Mouse (Mus musculus) hindbrain, postnatal 0 days (tissue): Measurements from ENCODE around the gene Tmprss13. TPM values are rescaled to one million over a fixed set of nuclear protein-coding genes. Genes with fewer than 3 reads are reported as not detected.
A peak's percentile ranks its signal among the peaks of the same experiment; 100 is the strongest.

Experiments used
- ATAC-seq: fragments of 200-750 bp; cut with Nextera tagmentation; 2 replicates; pipeline ENCODE4 v1.8.0; 2017; ENCODE audit warnings: mild to moderate bottlenecking, moderate TSS enrichment, moderate library complexity
- DNase-seq: peaks from one replicate; pipeline ENCODE4 v3.0.0-alpha.2; 2015; ENCODE audit warnings: low spot score
- H3K27ac ChIP-seq: fragments of 300-500 bp; sonication (generic); 2 replicates; pipeline ENCODE4 v1.5.1; 2014; ENCODE audit warnings: mild to moderate bottlenecking
- H3K27me3 ChIP-seq: fragments of 300-500 bp; sonication (generic); 2 replicates; pipeline ENCODE4 v1.6.1; 2014; ENCODE audit warnings: low read length, mixed read lengths; ENCODE audit not compliant: insufficient read depth
- H3K36me3 ChIP-seq: fragments of 300-500 bp; sonication (generic); 2 replicates; pipeline ENCODE4 v1.6.1; 2014; ENCODE audit warnings: low read length, mixed read lengths; ENCODE audit not compliant: insufficient read depth
- H3K4me1 ChIP-seq: fragments of 300-500 bp; sonication (generic); 2 replicates; pipeline ENCODE4 v1.6.1; 2014; ENCODE audit warnings: antibody characterized with exemption, low read length, mixed read lengths; ENCODE audit not compliant: insufficient read depth
- H3K4me2 ChIP-seq: fragments of 300-500 bp; sonication (generic); 2 replicates; pipeline ENCODE4 v1.6.1; 2014; ENCODE audit warnings: low read depth, mild to moderate bottlenecking, low read length, moderate library complexity, mixed read lengths
- H3K4me3 ChIP-seq: fragments of 300-500 bp; sonication (generic); 2 replicates; pipeline ENCODE4 v1.5.1; 2014; ENCODE audit warnings: low read length
- H3K9ac ChIP-seq: fragments of 300-500 bp; sonication (generic); replicated peaks from 2 replicates; pipeline ENCODE4 v1.6.1; 2014; ENCODE audit warnings: mild to moderate bottlenecking, low read length, moderate library complexity, mixed read lengths
- H3K9me3 ChIP-seq: fragments of 300-500 bp; sonication (generic); 2 replicates; pipeline ENCODE4 v1.6.1; 2016; ENCODE audit warnings: low read length, mixed read lengths
- CTCF ChIP-seq: IDR thresholded peaks from 2 replicates; pipeline ENCODE4 v1.5.1; 2016; ENCODE audit warnings: antibody characterized with exemption, control low read depth, low read depth
- whole genome bisulfite sequencing: fragments of 180-500 bp; shearing (Covaris S2); extraction: QIAGEN DNeasy Blood & Tissue Kit; methylation state at CpG from one replicate; pipeline ENCODE4 v1.1.7; 2014; 5-methylcytosine and 5-hydroxymethylcytosine counted together
- polyA plus RNA-seq: library from polyadenylated mRNA; unstranded; fragments of >200 nt; fragmentation: Nextera tagmentation; extraction: Ambion mirVana; gene quantifications from 2 replicates; pipeline ENCODE4 v1.2.1, GENCODE M21; 2015
- total RNA-seq: library from RNA; depleted of rRNA; stranded (reverse); fragments of >200 nt; gene quantifications from 2 replicates; pipeline ENCODE4 v1.2.3, GENCODE M21; 2014

The Tmprss13 gene
- total and polyA plus RNA-seq, 2 experiments from 2014 or later = not detected

DNA sequence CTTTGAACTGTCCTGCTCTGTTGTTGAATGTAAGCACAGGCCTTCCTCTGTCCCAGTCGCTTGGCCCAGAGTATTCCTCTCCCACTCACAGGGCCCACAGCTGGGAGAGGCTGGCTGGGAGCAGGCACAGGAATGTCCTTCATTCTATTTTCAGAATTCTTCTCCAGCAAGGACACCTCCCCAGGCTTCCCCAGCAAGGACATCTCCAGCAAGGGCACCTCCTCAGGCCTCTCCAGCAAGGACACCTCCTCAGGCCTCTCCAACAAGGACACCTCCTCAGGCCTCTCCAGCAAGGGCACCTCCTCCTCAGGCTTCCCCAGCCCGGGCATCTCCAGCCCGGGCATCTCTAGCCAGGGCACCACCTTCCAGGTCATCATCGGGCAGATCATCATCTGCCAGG is 9.4 kb downstream of the Tmprss13 start:
- Histone ChIP-seq H3K4me2 (no peak overlapping the region), H3K9me3 (no peaks in the 10 kb centered on the region), H3K4me3 (no peak overlapping the region), H3K27ac (no peak overlapping the region), H3K36me3 (no peaks in the 10 kb centered on the region), H3K9ac (no peak overlapping the region), H3K4me1 (no peaks in the 10 kb centered on the region), H3K27me3 (no peaks in the 10 kb centered on the region)
- DNase-seq (no peak), ATAC-seq (no peak)
- WGBS = 85% methylated on average over 4 of the region's 4 CpGs
- TF ChIP-seq CTCF = no peak

DNA sequence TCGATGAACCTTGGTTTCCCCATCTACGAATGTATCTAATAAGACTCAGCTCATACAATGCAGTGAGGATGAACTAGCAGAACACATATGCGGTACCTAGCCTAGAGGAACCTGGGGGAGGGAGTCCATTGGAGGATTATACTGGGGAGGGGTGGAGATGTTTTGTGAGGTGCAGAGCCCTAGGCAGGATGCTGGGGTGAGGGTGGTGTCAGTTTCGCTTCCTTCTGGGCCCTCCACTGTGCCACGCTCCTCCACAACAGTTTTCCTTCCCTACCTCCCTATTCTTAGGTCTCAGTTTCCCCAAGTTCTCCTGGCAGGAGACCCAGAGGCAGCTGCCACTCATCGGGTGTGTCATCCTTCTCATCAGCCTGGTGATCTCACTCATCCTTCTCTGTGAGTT is 10.7 kb downstream of the Tmprss13 start:
- Histone ChIP-seq H3K9ac (no peak overlapping the region), H3K9me3 (no peaks in the 10 kb centered on the region), H3K27ac (no peak overlapping the region), H3K4me3 (no peak overlapping the region), H3K4me1 (no peaks in the 10 kb centered on the region), H3K27me3 (no peaks in the 10 kb centered on the region), H3K4me2 (no peak overlapping the region), H3K36me3 (no peaks in the 10 kb centered on the region)
- TF ChIP-seq CTCF = no peak
- 93% methylated on average over 6 of the region's 6 CpGs for WGBS
- DNase-seq = no peak
- no peak for ATAC-seq

DNA sequence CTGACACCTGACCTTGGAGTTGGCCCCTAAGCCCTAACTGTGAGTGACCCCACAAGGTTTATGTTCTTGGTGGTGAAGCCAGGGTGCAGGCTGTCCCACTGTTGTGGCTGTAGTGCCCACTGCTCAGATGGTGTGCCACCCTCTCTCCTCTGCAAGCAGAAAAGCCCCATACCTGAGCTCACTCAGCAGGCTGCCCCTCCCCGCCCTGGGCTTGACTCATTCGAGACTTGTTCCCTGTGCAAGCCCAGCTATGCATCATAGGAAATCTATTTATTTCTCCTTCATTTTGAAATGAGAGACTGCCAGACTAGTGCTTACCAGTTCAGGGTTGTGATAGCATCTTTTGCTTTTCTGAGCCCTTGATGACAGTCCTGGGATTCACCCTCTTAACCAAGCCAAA is 18.5 kb downstream of the Tmprss13 start:
- Histone ChIP-seq H3K9ac (no peak overlapping the region), H3K4me3 (no peak overlapping the region), H3K9me3 (no peaks in the 10 kb centered on the region), H3K4me1 (no peaks in the 10 kb centered on the region), H3K36me3 (no peaks in the 10 kb centered on the region), H3K4me2 (no peak overlapping the region), H3K27me3 (no peaks in the 10 kb centered on the region), H3K27ac (no peak overlapping the region)
- DNase-seq = no peak
- TF ChIP-seq CTCF = no peak
- WGBS = 76% methylated on average over 2 of the region's 2 CpGs
- no peak for ATAC-seq

DNA sequence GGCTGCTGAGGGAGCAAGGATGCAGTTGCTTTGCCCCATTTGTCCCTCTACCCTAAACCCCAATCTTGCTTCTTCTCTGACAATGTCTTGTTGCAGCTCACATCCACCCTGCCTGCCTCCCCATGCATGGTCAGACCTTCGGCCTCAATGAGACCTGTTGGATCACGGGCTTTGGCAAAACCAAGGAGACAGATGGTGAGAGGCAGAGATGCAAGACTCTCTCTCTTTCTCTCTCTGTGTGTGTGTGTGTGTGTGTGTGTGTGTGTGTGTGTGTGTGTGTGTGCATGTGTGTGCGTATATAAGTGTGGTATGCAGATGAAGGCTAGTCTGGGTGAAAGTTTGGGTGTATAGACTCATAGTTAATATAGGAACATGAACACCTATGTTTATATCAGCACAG is 24.2 kb downstream of the Tmprss13 start:
- H3K27ac ChIP-seq = no peak overlapping the region
- H3K9me3 ChIP-seq = no peaks in the 10 kb centered on the region
- H3K4me3 ChIP-seq = no peak overlapping the region
- no peaks in the 10 kb centered on the region for H3K36me3 ChIP-seq
- no peak for DNase-seq
- H3K4me2 ChIP-seq = no peak overlapping the region
- H3K9ac ChIP-seq = no peak overlapping the region
- no peak for ATAC-seq
- H3K4me1 ChIP-seq = no peaks in the 10 kb centered on the region
- 90% methylated on average over 3 of the region's 3 CpGs for WGBS
- H3K27me3 ChIP-seq = no peaks in the 10 kb centered on the region
- no peak for TF ChIP-seq CTCF

DNA sequence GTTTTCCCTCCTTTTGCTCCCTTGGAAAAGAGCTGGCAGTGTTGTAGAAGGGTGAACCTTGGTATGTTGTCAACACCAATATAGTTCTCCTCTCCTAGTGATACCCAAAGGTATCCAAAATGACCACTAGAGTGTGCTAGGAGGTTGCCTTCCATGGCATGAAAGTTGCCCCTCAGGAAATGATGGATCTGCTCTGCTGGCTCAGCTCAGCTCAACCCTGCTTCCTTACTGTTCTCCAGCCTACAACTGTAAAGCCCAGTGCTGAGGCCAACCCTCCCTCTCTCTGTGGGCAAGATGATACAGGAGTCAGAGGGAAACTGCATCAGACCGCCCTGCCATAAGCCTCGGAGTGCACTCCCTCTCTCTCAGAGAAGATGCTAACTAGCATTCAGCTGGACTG is 26.6 kb downstream of the Tmprss13 start:
- TF ChIP-seq CTCF = peak; percentile 83
- no peak overlapping the region for H3K27ac ChIP-seq
- WGBS = 54% methylated on average over 2 of the region's 2 CpGs
- ATAC-seq (peak; percentile 74), DNase-seq (peak; percentile 79)
- no peaks in the 10 kb centered on the region for H3K9me3 ChIP-seq
- H3K4me1 ChIP-seq = peaks cover 3% of the 10 kb centered on the region; the same call in 1 of the 2 replicates
- H3K4me3 ChIP-seq = no peak overlapping the region
- H3K4me2 ChIP-seq = no peak overlapping the region
- no peaks in the 10 kb centered on the region for H3K36me3 ChIP-seq
- H3K9ac ChIP-seq = no peak overlapping the region
- H3K27me3 ChIP-seq = no peaks in the 10 kb centered on the region

DNA sequence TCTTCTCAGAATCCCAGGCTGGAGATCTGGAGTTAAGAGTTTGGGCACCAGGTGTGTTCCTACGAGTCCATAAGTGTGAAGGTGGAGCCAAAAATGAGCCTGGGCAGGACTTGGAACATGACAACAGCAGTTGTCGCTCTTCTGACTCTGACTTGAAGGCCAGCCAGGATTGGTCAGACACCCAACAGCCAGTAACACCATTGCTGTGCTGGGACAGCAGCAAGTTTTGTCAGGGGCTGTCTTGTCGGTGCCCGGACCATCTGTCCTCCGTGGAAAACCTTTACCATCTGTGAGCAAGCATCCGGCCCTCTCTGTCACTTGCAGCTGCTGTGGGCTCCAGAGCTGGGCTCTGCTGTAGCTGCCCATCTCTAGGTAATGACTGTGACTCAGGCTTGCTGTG is 27.4 kb downstream of the Tmprss13 start:
- Histone ChIP-seq H3K4me2 (no peak overlapping the region), H3K4me3 (no peak overlapping the region), H3K4me1 (peaks cover 3% of the 10 kb centered on the region; the same call in 1 of the 2 replicates), H3K36me3 (no peaks in the 10 kb centered on the region), H3K9ac (no peak overlapping the region), H3K27ac (no peak overlapping the region), H3K9me3 (no peaks in the 10 kb centered on the region), H3K27me3 (no peaks in the 10 kb centered on the region)
- ATAC-seq = peak; percentile 62; the same call in 1 of the 2 replicates
- no peak for TF ChIP-seq CTCF
- peak; percentile 57 for DNase-seq
- 45% methylated on average over 6 of the region's 6 CpGs for WGBS

DNA sequence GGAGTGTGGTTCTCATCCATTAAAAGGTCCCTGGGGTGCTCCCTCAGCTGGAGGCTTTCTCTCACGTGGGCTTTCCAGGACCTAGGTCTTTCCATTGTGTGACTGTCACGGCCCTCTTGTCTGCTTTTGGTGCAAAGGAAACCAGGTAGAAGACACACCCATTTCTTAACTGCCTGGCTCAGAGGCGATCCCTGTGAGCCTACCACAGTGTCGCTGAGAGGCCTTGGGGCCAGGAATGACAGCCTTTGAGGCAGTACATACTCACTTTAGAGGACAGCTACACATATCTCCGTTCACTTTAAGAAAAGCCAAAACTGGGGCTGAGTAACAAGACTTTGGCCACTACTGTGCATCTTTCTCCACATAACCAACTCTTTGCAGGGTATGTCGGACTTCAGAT is 29.7 kb downstream of the Tmprss13 start:
- Histone ChIP-seq H3K9me3 (no peaks in the 10 kb centered on the region), H3K4me1 (peaks cover 3% of the 10 kb centered on the region; the same call in 1 of the 2 replicates), H3K4me3 (no peak overlapping the region), H3K27me3 (no peaks in the 10 kb centered on the region), H3K9ac (no peak overlapping the region), H3K4me2 (no peak overlapping the region), H3K36me3 (no peaks in the 10 kb centered on the region), H3K27ac (no peak overlapping the region)
- WGBS = 82% methylated on average over 6 of the region's 6 CpGs
- DNase-seq (no peak), ATAC-seq (no peak)
- no peak for TF ChIP-seq CTCF
